Mouse (Mus musculus): ENCODE data around the gene Il6ra. TPM values are rescaled to one million over a fixed set of nuclear protein-coding genes. Genes with fewer than 3 reads are reported as not detected.
A peak's percentile ranks its signal among the peaks of the same experiment; 100 is the strongest.

Gene Il6ra
- total RNA-seq, 1 experiment from 2014 or later: 36.2 TPM

DNA sequence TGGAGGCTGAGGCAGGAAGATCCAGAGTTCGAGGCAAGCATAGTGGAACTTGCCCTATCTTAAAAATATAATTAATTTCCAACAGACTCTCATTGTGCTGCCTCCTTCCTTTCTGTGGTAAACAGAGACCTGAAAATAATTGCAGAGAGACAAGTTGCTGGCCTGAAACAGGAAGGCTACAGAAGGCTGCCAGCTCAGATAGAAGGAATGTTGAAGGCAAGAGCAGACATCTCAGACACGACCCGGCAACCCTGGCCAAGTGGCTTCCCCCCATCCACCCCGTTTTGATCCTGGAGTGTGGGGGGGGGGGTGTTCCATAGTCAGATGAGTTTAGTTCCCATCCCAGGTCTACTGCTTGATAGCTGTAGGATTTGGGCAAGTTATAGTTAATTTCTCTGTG, 1.7 kb upstream of the Il6ra start:
- no peak for ATAC-seq (replicated peaks; ENCODE audit: insufficient number of reproducible peaks, low FRiP score, low TSS enrichment, poor library complexity, severe bottlenecking)

DNA sequence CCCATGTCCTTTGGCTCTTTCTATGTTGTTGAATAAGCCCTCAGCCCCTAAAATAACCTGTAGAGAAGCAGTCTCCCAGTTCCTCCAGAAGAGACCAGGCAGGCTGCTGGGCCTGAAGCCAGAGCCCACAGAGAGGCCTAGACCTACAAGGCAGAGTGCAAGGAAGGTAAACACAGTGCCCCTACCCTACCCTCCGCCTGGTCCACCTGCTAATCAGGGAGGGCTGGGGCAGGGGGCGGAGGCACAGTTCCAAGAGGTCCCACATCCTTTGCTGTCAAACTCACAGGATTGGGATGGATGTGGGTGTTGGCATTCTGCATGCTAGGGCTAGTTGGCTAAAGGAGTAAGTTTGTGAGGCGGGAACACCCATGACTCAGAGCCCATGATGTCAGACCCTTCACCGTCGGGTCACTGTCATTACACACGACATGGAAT, 871 bp downstream of the Il6ra start:
- no peak for ATAC-seq (replicated peaks; ENCODE audit: insufficient number of reproducible peaks, low FRiP score, low TSS enrichment, poor library complexity, severe bottlenecking)

GRCm38 (mm10) chr3:89911207-89911606, 1.8 kb downstream of the Il6ra start:
- peak; percentile 77 for ATAC-seq (replicated peaks; ENCODE audit: insufficient number of reproducible peaks, low FRiP score, low TSS enrichment, poor library complexity, severe bottlenecking)

DNA sequence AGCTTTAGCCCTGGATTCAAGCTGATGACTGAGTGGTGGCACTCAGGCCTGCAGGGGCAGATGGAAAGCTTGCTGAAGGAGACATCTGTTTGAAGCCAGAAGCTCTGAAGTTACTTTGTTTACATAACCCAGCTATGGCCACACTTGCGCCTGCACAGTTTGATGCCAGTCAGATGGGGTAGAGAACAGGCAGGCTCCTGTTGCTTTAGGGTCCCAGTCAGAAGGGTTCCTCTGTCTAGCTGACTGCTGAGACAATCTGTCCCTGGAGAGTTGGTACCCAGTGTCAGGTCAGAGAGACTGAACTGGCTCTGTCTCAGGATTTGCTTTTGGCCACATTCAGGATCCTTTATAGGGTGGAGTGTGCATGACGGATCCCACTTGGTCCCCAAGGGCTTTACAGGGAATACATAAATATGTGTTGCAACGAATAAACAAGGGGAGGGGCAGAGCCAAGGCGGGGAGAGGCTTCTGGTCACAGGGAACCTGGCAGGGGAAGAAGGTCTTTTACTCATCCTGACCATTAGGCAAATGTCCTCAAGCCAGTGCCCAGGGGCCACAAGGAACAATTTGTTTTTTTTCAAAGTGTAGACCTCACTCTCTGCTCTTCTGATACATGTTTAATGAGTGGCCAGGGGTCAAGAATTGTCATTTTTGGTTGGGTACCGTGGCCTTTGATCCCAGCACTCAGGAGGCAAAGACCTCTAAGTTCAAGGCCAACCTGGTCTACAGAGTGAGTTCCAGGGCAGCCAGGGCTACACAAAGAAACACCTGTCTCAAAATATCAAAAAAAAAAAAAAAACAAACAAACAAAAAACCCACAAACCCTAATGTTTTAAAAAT, 3.1 kb downstream of the Il6ra start:
- no peak for ATAC-seq (replicated peaks; ENCODE audit: insufficient number of reproducible peaks, low FRiP score, low TSS enrichment, poor library complexity, severe bottlenecking)

- no peak for ATAC-seq (replicated peaks; ENCODE audit: insufficient number of reproducible peaks, low FRiP score, low TSS enrichment, poor library complexity, severe bottlenecking)
Measured at GRCm38 (mm10) chr3:89908836-89909235, 4.2 kb downstream of the Il6ra start.

DNA sequence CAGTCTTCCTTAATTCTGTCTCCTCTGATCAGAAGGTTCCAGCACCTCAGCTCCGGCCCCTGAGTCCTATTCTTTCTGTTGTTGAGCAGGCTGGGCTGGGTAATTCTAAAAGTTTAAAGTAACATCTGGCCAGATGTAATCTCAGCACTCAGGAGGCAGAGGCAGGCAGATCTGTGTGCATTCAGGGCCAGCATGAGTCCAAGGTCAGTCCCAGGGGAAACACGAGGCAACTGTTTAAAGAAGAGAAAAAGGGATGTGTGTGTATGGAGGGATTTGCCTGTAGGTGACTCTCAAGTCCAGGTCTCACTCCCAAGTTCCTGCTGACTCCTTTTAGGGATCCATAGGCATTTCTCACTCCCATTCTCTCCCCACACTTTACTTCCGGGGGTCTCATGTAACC, 5.2 kb downstream of the Il6ra start:
- ATAC-seq (replicated peaks; ENCODE audit: insufficient number of reproducible peaks, low FRiP score, low TSS enrichment, poor library complexity, severe bottlenecking): no peak

GRCm38 (mm10) chr3:89899511-89899908, 13.5 kb downstream of the Il6ra start:
- ATAC-seq (replicated peaks; ENCODE audit: insufficient number of reproducible peaks, low FRiP score, low TSS enrichment, poor library complexity, severe bottlenecking): no peak

DNA sequence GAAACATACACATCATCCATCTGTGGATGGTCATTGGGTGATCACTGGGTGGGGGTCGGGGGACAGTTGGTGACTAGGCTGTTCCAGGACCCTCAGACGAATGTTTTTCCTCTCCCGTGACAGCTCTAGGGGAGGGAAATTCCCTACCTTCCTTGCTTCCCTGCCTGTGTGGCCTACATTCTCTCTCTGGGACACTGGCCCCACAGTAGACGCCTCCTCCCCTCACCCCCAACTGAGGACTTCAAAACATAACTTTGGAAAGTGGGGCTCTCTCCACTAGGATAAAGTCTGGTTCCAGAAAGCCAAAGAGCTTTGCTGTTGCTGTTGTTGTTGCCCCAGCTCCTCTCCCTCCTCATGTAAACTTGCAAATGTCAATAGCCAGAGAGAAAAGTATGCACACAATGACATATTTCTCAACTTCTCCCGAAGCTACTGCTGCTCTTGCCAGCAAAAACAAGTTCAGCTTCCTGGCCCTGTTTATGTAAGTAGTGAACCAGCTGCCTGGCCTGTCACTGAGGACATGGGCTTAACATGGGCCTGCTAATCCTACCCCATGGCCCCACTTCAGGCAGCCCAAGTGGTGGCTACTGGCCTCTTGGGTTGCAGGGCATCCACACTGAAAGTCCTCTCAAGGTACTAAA, 14.0 kb downstream of the Il6ra start:
- no peak for ATAC-seq (replicated peaks; ENCODE audit: insufficient number of reproducible peaks, low FRiP score, low TSS enrichment, poor library complexity, severe bottlenecking)

DNA sequence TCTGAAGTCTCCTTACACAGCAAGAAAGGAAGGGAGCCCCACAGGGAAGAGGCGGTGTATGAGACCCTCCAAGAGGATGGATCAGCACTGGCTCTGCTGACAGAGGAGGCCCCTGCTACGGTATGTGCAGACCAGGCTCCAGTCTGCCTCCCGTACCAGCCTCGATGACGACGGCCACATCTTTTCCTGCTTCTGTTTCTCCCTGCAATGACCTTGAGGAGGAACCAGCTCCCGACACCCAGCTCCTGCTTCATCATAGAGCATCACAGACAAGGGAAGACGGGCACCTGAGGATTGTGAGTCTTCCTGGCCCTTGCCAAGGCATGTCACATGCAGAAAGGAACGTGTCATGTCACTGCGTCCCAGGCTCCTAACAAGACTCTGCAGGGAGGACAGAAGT, 15.0 kb downstream of the Il6ra start:
- no peak for ATAC-seq (replicated peaks; ENCODE audit: insufficient number of reproducible peaks, low FRiP score, low TSS enrichment, poor library complexity, severe bottlenecking)

GRCm38 (mm10) chr3:89897204-89897796, 15.7 kb downstream of the Il6ra start:
- ATAC-seq (replicated peaks; ENCODE audit: insufficient number of reproducible peaks, low FRiP score, low TSS enrichment, poor library complexity, severe bottlenecking): no peak

DNA sequence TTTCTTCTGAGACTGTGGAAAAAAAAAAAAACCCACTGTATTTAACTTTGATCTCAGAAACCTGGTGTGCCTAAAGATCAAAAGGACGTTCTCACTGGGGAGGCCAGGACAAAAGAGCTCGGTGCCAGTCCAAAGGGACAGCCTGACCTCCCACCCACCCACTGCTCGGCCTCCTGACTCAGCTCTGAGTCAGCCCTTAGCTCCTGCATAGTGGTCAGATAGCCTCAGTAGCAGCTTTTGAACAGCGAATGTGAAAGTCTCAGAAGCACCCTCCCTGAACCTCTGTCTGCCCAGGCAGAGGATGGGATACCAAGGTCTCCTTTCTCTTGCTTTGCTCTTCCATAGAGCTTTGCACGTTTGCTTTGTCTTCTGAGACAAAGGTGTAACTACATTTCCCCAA, 16.4 kb downstream of the Il6ra start:
- ATAC-seq (replicated peaks; ENCODE audit: insufficient number of reproducible peaks, low FRiP score, low TSS enrichment, poor library complexity, severe bottlenecking): no peak

- peak; percentile 52 for ATAC-seq (replicated peaks; ENCODE audit: insufficient number of reproducible peaks, low FRiP score, low TSS enrichment, poor library complexity, severe bottlenecking)
Measured at GRCm38 (mm10) chr3:89892517-89893106, 20.4 kb downstream of the Il6ra start.

DNA sequence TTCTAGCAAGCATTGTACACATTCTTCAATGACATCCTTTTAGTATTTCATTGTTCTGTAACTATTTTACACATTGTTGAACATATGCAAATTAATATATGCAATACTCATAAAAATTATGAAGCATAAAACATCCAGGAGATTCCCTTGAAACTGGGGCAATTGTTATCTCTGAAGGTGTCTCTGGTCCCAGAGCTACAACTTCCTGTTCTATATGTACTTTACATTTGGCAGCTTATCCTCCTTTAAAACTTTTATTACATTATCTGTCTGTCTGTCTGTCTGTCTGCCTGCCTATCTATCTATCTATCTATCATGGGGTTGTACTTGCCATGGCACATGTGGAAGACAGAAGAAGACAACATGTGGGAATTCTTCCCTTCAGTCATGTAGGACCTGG, 21.3 kb downstream of the Il6ra start:
- no peak for ATAC-seq (replicated peaks; ENCODE audit: insufficient number of reproducible peaks, low FRiP score, low TSS enrichment, poor library complexity, severe bottlenecking)

GRCm38 (mm10) chr3:89889841-89890430, 23.1 kb downstream of the Il6ra start:
- no peak for ATAC-seq (replicated peaks; ENCODE audit: insufficient number of reproducible peaks, low FRiP score, low TSS enrichment, poor library complexity, severe bottlenecking)

GRCm38 (mm10) chr3:89887582-89888230, 25.3 kb downstream of the Il6ra start:
- peak; percentile 52; the same call in 1 of the 2 replicates for ATAC-seq (replicated peaks; ENCODE audit: insufficient number of reproducible peaks, low FRiP score, low TSS enrichment, poor library complexity, severe bottlenecking)

GRCm38 (mm10) chr3:89885766-89886165, 27.2 kb downstream of the Il6ra start:
- ATAC-seq (replicated peaks; ENCODE audit: insufficient number of reproducible peaks, low FRiP score, low TSS enrichment, poor library complexity, severe bottlenecking): no peak

GRCm38 (mm10) chr3:89883582-89884041, 29.4 kb downstream of the Il6ra start:
- no peak for ATAC-seq (replicated peaks; ENCODE audit: insufficient number of reproducible peaks, low FRiP score, low TSS enrichment, poor library complexity, severe bottlenecking)

- no peak for ATAC-seq (replicated peaks; ENCODE audit: insufficient number of reproducible peaks, low FRiP score, low TSS enrichment, poor library complexity, severe bottlenecking)
Measured at GRCm38 (mm10) chr3:89882556-89883181, 30.3 kb downstream of the Il6ra start.

Measured in monocyte, adult 5-6 weeks (primary cell).